Mouse (Mus musculus) embryonic facial prominence, embryonic 12.5 days (tissue): ENCODE measurements around the gene 4930503B20Rik. TPM values are rescaled to one million over a fixed set of nuclear protein-coding genes. Genes with fewer than 3 reads are reported as not detected.

ENCODE experiments used
- ATAC-seq: fragments of 200-750 bp; cut with Nextera tagmentation; 2 replicates; pipeline ENCODE4 v1.8.0; 2017; ENCODE audit not compliant: insufficient number of reproducible peaks, insufficient read depth, low FRiP score, low TSS enrichment
- H3K27ac ChIP-seq: fragments of 300-500 bp; sonication (generic); 2 replicates; pipeline ENCODE4 v1.5.1; 2016; ENCODE audit warnings: mild to moderate bottlenecking
- H3K27me3 ChIP-seq: fragments of 300-500 bp; sonication (generic); 2 replicates; pipeline ENCODE4 v1.6.1; 2016; ENCODE audit warnings: mild to moderate bottlenecking, moderate library complexity
- H3K36me3 ChIP-seq: fragments of 300-500 bp; sonication (generic); 2 replicates; pipeline ENCODE4 v1.6.1; 2016; ENCODE audit warnings: mild to moderate bottlenecking
- H3K4me1 ChIP-seq: fragments of 300-500 bp; sonication (generic); 2 replicates; pipeline ENCODE4 v1.6.1; 2016
- H3K4me2 ChIP-seq: fragments of 300-500 bp; sonication (generic); replicated peaks from 2 replicates; pipeline ENCODE4 v1.6.1; 2016; ENCODE audit warnings: mild to moderate bottlenecking, moderate library complexity
- H3K4me3 ChIP-seq: fragments of 300-500 bp; sonication (generic); 2 replicates; pipeline ENCODE4 v1.5.1; 2016; ENCODE audit warnings: mild to moderate bottlenecking
- H3K9ac ChIP-seq: fragments of 300-500 bp; sonication (generic); 2 replicates; pipeline ENCODE4 v1.6.1; 2016; ENCODE audit warnings: mild to moderate bottlenecking, moderate library complexity
- H3K9me3 ChIP-seq: fragments of 300-500 bp; sonication (generic); 2 replicates; pipeline ENCODE4 v1.6.1; 2016; ENCODE audit warnings: mild to moderate bottlenecking, moderate library complexity
- WGBS: fragments of 180-500 bp; shearing (Covaris S2); methylation state at CpG from one replicate; pipeline ENCODE4 v1.1.7; 2016; 5-methylcytosine and 5-hydroxymethylcytosine counted together
- polyA plus RNA-seq: library from polyadenylated mRNA; unstranded; fragments of >200 nt; fragmentation: Nextera tagmentation; extraction: Ambion mirVana; gene quantifications from 2 replicates; pipeline ENCODE4 v1.2.1, GENCODE M21; 2016

4930503B20Rik gene
- polyA plus RNA-seq, 1 experiment from 2014 or later = not detected

DNA sequence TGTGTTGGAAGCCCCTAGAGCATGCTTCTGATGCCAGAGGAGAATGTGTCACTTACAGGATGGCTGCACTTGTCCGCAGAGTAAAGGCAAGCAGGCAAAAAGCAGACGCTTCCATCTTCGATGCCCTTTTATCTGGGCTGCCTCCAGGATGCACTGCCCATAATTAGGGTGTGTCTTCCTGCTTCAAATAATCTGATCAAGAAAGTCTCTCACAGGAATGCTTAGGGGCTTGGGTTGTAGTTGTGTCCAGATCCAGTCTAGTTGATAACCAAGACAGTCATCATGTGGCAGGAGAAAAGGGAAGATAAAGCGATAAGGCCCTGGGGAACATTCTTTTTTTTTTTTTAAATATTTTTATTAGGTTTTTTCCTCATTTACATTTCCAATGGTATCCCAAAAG, 35.6 kb downstream of the 4930503B20Rik start, which contains the start of gene Dnase2b:
TSS of gene Dnase2b (minus strand) at position 101 of the 400 bp plus-strand sequence.
- no peak within 1 kb of the TSS for H3K4me3 ChIP-seq
- no peaks in the 10 kb centered on the region for H3K4me1 ChIP-seq
- no peak within 1 kb of the TSS for H3K27ac ChIP-seq
- no peaks in the 10 kb centered on the region for H3K9me3 ChIP-seq
- no peaks in the 10 kb centered on the region for H3K36me3 ChIP-seq
- H3K27me3 ChIP-seq = no peaks in the 10 kb centered on the region
- ATAC-seq = no peak
- 92% methylated on average over 4 of the region's 4 CpGs for WGBS
- H3K4me2 ChIP-seq = no peak within 1 kb of the TSS
- H3K9ac ChIP-seq = no peak within 1 kb of the TSS

- Histone ChIP-seq H3K9ac (no peak overlapping the region), H3K36me3 (no peaks in the 10 kb centered on the region), H3K4me1 (no peaks in the 10 kb centered on the region), H3K4me3 (no peak overlapping the region), H3K27ac (no peak overlapping the region), H3K4me2 (no peak overlapping the region), H3K9me3 (no peaks in the 10 kb centered on the region), H3K27me3 (no peaks in the 10 kb centered on the region)
- ATAC-seq = no peak
- whole genome bisulfite sequencing = 87% methylated on average over 4 of the region's 4 CpGs
Observed at GRCm38 (mm10) chr3:146611821-146612220, 39.3 kb downstream of the 4930503B20Rik start.

- no peak for ATAC-seq
- Histone ChIP-seq H3K9ac (no peak overlapping the region), H3K27me3 (no peaks in the 10 kb centered on the region), H3K4me1 (no peaks in the 10 kb centered on the region), H3K4me3 (no peak overlapping the region), H3K4me2 (no peak overlapping the region), H3K36me3 (no peaks in the 10 kb centered on the region), H3K27ac (no peak overlapping the region), H3K9me3 (no peaks in the 10 kb centered on the region)
- WGBS = 80% methylated on average over 4 of the region's 4 CpGs
Observed at GRCm38 (mm10) chr3:146611261-146611660, 39.9 kb downstream of the 4930503B20Rik start.

- 86% methylated on average over 10 of the region's 10 CpGs for WGBS
- H3K36me3 ChIP-seq = no peaks in the 10 kb centered on the region
- H3K4me3 ChIP-seq = no peak overlapping the region
- H3K9me3 ChIP-seq = no peaks in the 10 kb centered on the region
- H3K27me3 ChIP-seq = no peaks in the 10 kb centered on the region
- no peak overlapping the region for H3K4me2 ChIP-seq
- no peak for ATAC-seq
- H3K27ac ChIP-seq = no peak overlapping the region
- no peaks in the 10 kb centered on the region for H3K4me1 ChIP-seq
- H3K9ac ChIP-seq = no peak overlapping the region
Observed at GRCm38 (mm10) chr3:146610322-146610721, 40.8 kb downstream of the 4930503B20Rik start.

DNA sequence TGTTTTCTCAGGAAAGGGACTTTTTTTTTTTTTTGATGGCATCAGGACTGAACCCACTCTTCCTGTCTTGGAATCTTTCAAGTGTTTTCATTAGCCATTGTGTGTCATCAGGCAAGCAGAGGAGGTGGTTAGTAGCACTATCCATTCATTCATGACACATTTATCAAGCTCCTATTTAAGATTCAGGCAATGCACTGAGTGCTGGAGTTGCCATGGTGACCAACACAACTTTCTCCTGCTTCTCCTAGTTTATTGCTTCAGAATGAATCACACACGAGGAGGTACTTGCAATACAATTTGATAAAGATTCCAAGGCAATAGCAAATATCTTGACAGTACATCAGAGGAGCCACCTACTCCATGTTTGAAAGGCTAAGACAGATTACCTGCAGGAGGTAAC, 43.7 kb downstream of the 4930503B20Rik start:
- no peaks in the 10 kb centered on the region for H3K4me1 ChIP-seq
- no peak overlapping the region for H3K9ac ChIP-seq
- no peak overlapping the region for H3K4me2 ChIP-seq
- no peaks in the 10 kb centered on the region for H3K36me3 ChIP-seq
- H3K4me3 ChIP-seq = no peak overlapping the region
- 67% methylated on average over 1 of the region's 1 CpGs for WGBS
- H3K9me3 ChIP-seq = no peaks in the 10 kb centered on the region
- no peak overlapping the region for H3K27ac ChIP-seq
- no peak for ATAC-seq
- H3K27me3 ChIP-seq = no peaks in the 10 kb centered on the region

DNA sequence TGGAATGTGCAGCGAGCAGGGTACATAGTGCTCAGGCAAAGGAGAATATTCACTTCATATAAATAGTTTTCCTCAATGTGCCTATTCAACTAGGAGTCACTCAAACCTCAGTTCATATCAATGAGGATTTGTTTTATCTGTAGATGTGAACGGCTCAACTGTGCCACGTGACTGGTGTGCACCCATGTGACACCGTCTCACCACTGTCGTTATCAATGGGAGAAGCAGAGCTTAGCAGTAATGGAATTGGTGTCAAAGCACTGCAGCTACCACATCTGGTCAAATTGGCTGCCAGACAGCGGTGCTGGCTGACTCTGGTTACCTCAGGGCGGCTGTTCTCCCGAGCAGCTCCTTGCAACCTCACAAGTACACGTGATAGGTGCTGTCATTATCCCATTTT, 46.5 kb downstream of the 4930503B20Rik start:
- Histone ChIP-seq H3K4me1 (no peaks in the 10 kb centered on the region), H3K9ac (no peak overlapping the region), H3K27me3 (no peaks in the 10 kb centered on the region), H3K36me3 (no peaks in the 10 kb centered on the region), H3K4me3 (no peak overlapping the region), H3K4me2 (no peak overlapping the region), H3K9me3 (no peaks in the 10 kb centered on the region), H3K27ac (no peak overlapping the region)
- no peak for ATAC-seq
- WGBS = 78% methylated on average over 9 of the region's 9 CpGs

- H3K27ac ChIP-seq = no peak overlapping the region
- H3K36me3 ChIP-seq = no peaks in the 10 kb centered on the region
- WGBS = 93% methylated on average over 3 of the region's 3 CpGs
- H3K4me2 ChIP-seq = no peak overlapping the region
- no peaks in the 10 kb centered on the region for H3K4me1 ChIP-seq
- H3K27me3 ChIP-seq = no peaks in the 10 kb centered on the region
- no peaks in the 10 kb centered on the region for H3K9me3 ChIP-seq
- no peak for ATAC-seq
- H3K4me3 ChIP-seq = no peak overlapping the region
- H3K9ac ChIP-seq = no peak overlapping the region
Observed at GRCm38 (mm10) chr3:146602531-146602930, 48.6 kb downstream of the 4930503B20Rik start.

DNA sequence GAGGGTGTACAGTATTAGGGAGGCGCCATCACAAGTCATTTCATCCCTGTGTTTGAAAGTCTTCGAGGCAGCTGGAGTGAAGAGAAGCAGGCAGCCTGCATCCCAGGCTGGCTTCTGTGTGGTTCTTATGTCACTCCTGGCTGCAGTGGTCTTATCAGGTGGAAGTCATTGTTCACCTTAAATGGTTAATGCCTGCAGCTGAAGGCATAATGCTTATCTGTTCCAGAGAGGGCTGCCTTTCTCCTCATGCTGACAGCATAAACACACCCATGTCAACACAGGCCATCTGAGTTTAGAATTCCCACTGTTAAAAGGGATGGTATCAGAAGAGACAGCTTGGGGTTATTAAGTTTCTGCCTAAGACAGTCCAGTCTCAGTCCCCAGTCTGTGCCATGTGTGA, 49.9 kb downstream of the 4930503B20Rik start:
- no peaks in the 10 kb centered on the region for H3K4me1 ChIP-seq
- no peaks in the 10 kb centered on the region for H3K9me3 ChIP-seq
- no peak overlapping the region for H3K4me3 ChIP-seq
- 83% methylated on average over 2 of the region's 2 CpGs for WGBS
- no peak overlapping the region for H3K27ac ChIP-seq
- no peak overlapping the region for H3K9ac ChIP-seq
- no peaks in the 10 kb centered on the region for H3K36me3 ChIP-seq
- no peaks in the 10 kb centered on the region for H3K27me3 ChIP-seq
- ATAC-seq = no peak
- H3K4me2 ChIP-seq = no peak overlapping the region

GRCm38 (mm10) chr3:146599198-146599900, 51.8 kb downstream of the 4930503B20Rik start:
- Histone ChIP-seq H3K9ac (no peak overlapping the region), H3K4me2 (no peak overlapping the region), H3K27me3 (no peaks in the 10 kb centered on the region), H3K4me3 (no peak overlapping the region), H3K9me3 (no peaks in the 10 kb centered on the region), H3K36me3 (no peaks in the 10 kb centered on the region), H3K4me1 (no peaks in the 10 kb centered on the region), H3K27ac (no peak overlapping the region)
- WGBS = 91% methylated on average over 6 of the region's 6 CpGs
- ATAC-seq = no peak

DNA sequence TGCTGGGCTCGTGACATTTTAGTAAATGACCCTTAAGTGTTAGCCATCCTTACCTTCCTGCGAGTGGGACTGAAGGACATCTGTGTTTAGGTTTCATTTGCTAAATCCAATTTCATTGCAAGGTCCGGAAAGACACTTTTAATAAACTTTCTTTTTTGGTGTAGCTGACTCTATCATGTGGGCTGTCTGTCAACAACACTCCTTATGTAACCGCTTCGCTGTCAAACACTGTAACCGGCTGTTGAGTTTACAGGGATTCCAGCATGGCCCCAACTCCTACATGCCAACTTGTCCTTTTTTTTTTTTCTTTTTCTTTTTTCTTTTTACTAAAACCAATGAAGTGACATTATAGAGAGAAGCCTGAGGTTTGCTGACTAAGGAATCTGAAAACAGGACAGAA, 52.7 kb downstream of the 4930503B20Rik start:
- 66% methylated on average over 6 of the region's 6 CpGs for WGBS
- no peaks in the 10 kb centered on the region for H3K9me3 ChIP-seq
- H3K4me3 ChIP-seq = no peak overlapping the region
- ATAC-seq = no peak
- no peaks in the 10 kb centered on the region for H3K27me3 ChIP-seq
- no peak overlapping the region for H3K9ac ChIP-seq
- H3K27ac ChIP-seq = no peak overlapping the region
- H3K4me2 ChIP-seq = no peak overlapping the region
- no peaks in the 10 kb centered on the region for H3K36me3 ChIP-seq
- no peaks in the 10 kb centered on the region for H3K4me1 ChIP-seq

- H3K4me2 ChIP-seq = no peak overlapping the region
- no peak overlapping the region for H3K4me3 ChIP-seq
- H3K9ac ChIP-seq = no peak overlapping the region
- no peaks in the 10 kb centered on the region for H3K9me3 ChIP-seq
- no peaks in the 10 kb centered on the region for H3K27me3 ChIP-seq
- 86% methylated on average over 7 of the region's 7 CpGs for WGBS
- no peak overlapping the region for H3K27ac ChIP-seq
- ATAC-seq = no peak
- H3K4me1 ChIP-seq = no peaks in the 10 kb centered on the region
- no peaks in the 10 kb centered on the region for H3K36me3 ChIP-seq
Observed at GRCm38 (mm10) chr3:146596864-146597263, 54.3 kb downstream of the 4930503B20Rik start.

DNA sequence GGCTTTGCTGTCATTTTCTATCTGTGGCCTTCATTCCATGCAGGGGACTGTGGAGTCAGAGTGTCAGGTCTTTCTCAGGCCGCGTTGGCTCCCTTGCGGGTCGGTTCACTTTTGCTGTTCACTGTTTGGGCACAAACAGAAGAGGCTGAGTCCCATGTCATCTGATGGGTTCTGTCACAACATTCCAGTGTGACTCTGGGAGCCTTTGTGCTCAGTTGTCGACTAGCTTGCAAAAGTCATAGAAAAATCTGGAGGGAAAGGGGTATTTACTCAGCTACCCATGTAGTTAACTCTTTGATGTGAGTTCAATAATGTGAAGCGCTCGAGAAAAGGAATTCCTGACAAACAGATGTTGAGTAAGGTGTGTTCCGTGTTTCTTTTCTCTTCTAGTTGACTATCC, 54.7 kb downstream of the 4930503B20Rik start:
- Histone ChIP-seq H3K4me2 (no peak overlapping the region), H3K9me3 (no peaks in the 10 kb centered on the region), H3K27me3 (no peaks in the 10 kb centered on the region), H3K9ac (no peak overlapping the region), H3K27ac (no peak overlapping the region), H3K36me3 (no peaks in the 10 kb centered on the region), H3K4me1 (no peaks in the 10 kb centered on the region), H3K4me3 (no peak overlapping the region)
- ATAC-seq = no peak
- 82% methylated on average over 8 of the region's 8 CpGs for WGBS
